Mouse (Mus musculus) neutrophil, adult 65 days (primary cell): ENCODE measurements around the gene Gm21293. TPM values are rescaled to one million over a fixed set of nuclear protein-coding genes. Genes with fewer than 3 reads are reported as not detected.

Experiments
- total RNA-seq: library from RNA; stranded (reverse); gene quantifications from 2 replicates; pipeline ENCODE4 v1.2.4, GENCODE M21; 2023

Gm21293 gene
- total RNA-seq: not detected in 2 replicates

DNA sequence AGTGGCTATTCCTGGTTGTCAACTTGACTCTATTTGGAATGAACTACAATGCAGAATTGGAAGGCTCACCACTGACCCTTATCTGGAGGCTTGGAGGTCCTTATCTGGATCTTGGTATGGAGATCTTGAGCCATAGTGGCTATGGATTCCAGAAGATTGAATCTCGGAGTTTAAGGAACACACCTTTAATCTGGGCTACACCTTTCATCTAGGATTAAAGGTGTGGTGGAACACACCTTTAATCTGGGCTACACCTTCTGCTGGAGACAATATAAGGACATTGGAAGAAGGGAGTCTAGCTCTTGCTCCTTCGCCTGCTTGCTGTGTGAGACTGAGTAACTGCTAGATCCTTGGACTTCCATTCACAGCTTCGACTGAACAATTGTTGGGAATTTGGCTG lies at the start of gene Gm21293:
Gm21293 (plus strand) TSS at position 301 of the 400 bp plus-strand sequence.

GRCm38 (mm10) chr10:104151197-104151596 lies 8.4 kb downstream of the Gm21293 start, which contains the start of gene Gm6763:
Gene Gm6763, plus strand, starts transcription at chr10:104151497.

DNA sequence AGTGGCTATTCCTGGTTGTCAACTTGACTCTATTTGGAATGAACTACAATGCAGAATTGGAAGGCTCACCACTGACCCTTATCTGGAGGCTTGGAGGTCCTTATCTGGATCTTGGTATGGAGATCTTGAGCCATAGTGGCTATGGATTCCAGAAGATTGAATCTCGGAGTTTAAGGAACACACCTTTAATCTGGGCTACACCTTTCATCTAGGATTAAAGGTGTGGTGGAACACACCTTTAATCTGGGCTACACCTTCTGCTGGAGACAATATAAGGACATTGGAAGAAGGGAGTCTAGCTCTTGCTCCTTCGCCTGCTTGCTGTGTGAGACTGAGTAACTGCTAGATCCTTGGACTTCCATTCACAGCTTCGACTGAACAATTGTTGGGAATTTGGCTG lies 16.9 kb downstream of the Gm21293 start, which contains the start of gene Gm8764:
Gm8764 (plus strand) TSS at position 301 of the 400 bp plus-strand sequence.

GRCm38 (mm10) chr10:104168215-104168614 lies 25.4 kb downstream of the Gm21293 start, which contains the start of gene Gm21304:
Gene Gm21304, plus strand, starts transcription at chr10:104168515.

GRCm38 (mm10) chr10:104176724-104177123 lies 33.9 kb downstream of the Gm21293 start, which contains the start of gene Gm21312:
Gene Gm21312, plus strand, starts transcription at chr10:104177024.

GRCm38 (mm10) chr10:104185233-104185632 lies 42.4 kb downstream of the Gm21293 start, which contains the start of gene Gm20765:
Gene Gm20765, plus strand, starts transcription at chr10:104185533.

GRCm38 (mm10) chr10:104193742-104194141 lies 51.0 kb downstream of the Gm21293 start, which contains the start of gene Gm4340:
Gene Gm4340, plus strand, starts transcription at chr10:104194042.

Other genes with a start within 250 kb of the Gm21293 start
- not detected in 2 replicates for gene Gm6763, start 8.5 kb downstream of the Gm21293 start, total RNA-seq
- not detected in 2 replicates for gene Gm8764, start 17.0 kb downstream of the Gm21293 start, total RNA-seq
- gene Gm21304, start 25.5 kb downstream of the Gm21293 start, total RNA-seq: not detected in 2 replicates
- not detected in 2 replicates for gene Gm21312, start 34.0 kb downstream of the Gm21293 start, total RNA-seq
- gene Gm20765, start 42.5 kb downstream of the Gm21293 start, total RNA-seq: not detected in 2 replicates
- gene Gm4340, start 51.1 kb downstream of the Gm21293 start, total RNA-seq: not detected in 2 replicates